Mouse (Mus musculus) midbrain, embryonic 12.5 days (tissue): ENCODE data around the gene Sptssb. TPM values are rescaled to one million over a fixed set of nuclear protein-coding genes. Genes with fewer than 3 reads are reported as not detected.

ENCODE experiments used
- ATAC-seq: fragments of 200-750 bp; cut with Nextera tagmentation; 2 replicates; pipeline ENCODE4 v1.8.0; 2017; ENCODE audit warnings: low read depth, moderate TSS enrichment, moderate library complexity; ENCODE audit not compliant: low FRiP score
- H3K27ac ChIP-seq: fragments of 300-500 bp; sonication (generic); replicated peaks from 2 replicates; pipeline ENCODE4 v1.5.1; 2016; ENCODE audit warnings: mild to moderate bottlenecking
- H3K27me3 ChIP-seq: fragments of 300-500 bp; sonication (generic); 2 replicates; pipeline ENCODE4 v1.6.1; 2016; ENCODE audit warnings: mild to moderate bottlenecking
- H3K36me3 ChIP-seq: fragments of 300-500 bp; sonication (generic); 2 replicates; pipeline ENCODE4 v1.6.1; 2016
- H3K4me1 ChIP-seq: fragments of 300-500 bp; sonication (generic); 2 replicates; pipeline ENCODE4 v1.6.1; 2016
- H3K4me2 ChIP-seq: fragments of 300-500 bp; sonication (generic); replicated peaks from 2 replicates; pipeline ENCODE4 v1.6.1; 2016; ENCODE audit warnings: mild to moderate bottlenecking, moderate library complexity
- H3K4me3 ChIP-seq: fragments of 300-500 bp; sonication (generic); 2 replicates; pipeline ENCODE4 v1.5.1; 2016; ENCODE audit warnings: mild to moderate bottlenecking
- H3K9ac ChIP-seq: fragments of 300-500 bp; sonication (generic); replicated peaks from 2 replicates; pipeline ENCODE4 v1.6.1; 2016; ENCODE audit warnings: mild to moderate bottlenecking, moderate library complexity
- H3K9me3 ChIP-seq: fragments of 300-500 bp; sonication (generic); 2 replicates; pipeline ENCODE4 v1.6.1; 2016; ENCODE audit warnings: mild to moderate bottlenecking
- WGBS: fragments of 180-500 bp; shearing (Covaris S2); methylation state at CpG from one replicate; pipeline ENCODE4 v1.1.7; 2016; 5-methylcytosine and 5-hydroxymethylcytosine counted together
- polyA plus RNA-seq: library from polyadenylated mRNA; unstranded; fragments of >200 nt; fragmentation: Nextera tagmentation; extraction: Ambion mirVana; gene quantifications from 2 replicates; pipeline ENCODE4 v1.2.1, GENCODE M21; 2016

Gene Sptssb
- polyA plus RNA-seq, 1 experiment from 2014 or later, result 0.24 TPM

DNA sequence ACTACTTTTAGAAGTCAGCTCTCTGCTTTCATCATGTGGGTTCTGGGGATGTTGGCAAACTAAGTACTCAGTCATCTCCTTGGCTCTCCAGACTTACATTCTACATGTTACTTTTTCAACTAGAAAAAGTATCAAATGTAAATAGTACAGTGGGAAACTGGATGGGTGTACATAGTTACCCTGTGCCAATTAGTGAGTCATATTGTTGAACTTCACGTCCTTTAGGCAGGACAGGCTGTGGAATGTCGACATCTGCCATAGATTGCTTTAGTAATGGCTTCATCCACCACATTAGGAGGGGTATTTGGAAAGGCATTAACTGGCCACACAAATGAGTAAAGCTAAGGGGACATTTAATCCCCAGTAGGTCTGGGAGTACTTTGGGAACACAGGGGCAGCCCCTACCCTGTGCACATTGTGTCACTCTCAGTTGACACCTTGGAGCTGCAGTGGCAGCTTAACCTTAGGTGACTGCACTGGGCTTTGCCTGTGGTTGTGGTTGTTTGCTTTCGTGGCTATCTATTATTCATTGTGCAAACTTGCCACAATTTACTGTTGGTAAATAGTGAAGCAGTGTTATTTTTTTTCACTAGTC is 66.8 kb downstream of the Sptssb start:
- no peak for ATAC-seq
- WGBS, result 78% methylated on average over 3 of the region's 3 CpGs
- no peak overlapping the region for H3K4me2 ChIP-seq
- H3K9me3 ChIP-seq, result no peaks in the 10 kb centered on the region
- no peak overlapping the region for H3K27ac ChIP-seq
- no peaks in the 10 kb centered on the region for H3K27me3 ChIP-seq
- no peak overlapping the region for H3K4me3 ChIP-seq
- no peaks in the 10 kb centered on the region for H3K4me1 ChIP-seq
- H3K9ac ChIP-seq, result no peak overlapping the region
- H3K36me3 ChIP-seq, result no peaks in the 10 kb centered on the region

DNA sequence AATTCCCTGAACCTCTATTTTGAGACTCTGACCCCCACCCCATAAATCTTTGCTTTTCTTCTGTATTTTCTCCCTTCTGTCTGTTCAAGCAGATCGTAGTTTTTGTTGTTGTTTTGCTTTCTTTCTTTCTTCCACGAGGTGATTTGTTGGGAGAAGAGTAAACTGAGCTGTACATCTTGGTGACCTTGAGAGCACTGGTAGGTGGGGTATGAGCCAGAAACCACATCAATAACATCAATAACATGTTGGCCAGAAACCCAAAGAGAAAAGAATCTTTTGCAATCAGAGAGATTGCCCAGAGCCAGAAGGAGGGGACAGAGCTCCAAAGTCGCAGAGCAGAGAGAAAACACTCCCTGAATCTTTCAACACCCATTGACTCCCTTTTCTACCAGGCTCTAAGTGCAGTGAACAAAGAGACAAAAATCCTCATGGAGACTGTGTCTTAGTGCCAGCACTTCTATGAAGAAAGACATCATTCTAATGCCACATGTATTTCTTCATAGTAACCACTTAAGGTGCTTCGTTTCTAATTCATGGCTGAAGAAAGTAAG is 80.4 kb downstream of the Sptssb start:
- Histone ChIP-seq H3K4me2 (no peak overlapping the region), H3K36me3 (no peaks in the 10 kb centered on the region), H3K4me3 (no peak overlapping the region), H3K9ac (no peak overlapping the region), H3K27ac (no peak overlapping the region), H3K27me3 (no peaks in the 10 kb centered on the region), H3K4me1 (no peaks in the 10 kb centered on the region), H3K9me3 (no peaks in the 10 kb centered on the region)
- 82% methylated on average over 4 of the region's 4 CpGs for WGBS
- ATAC-seq, result no peak

DNA sequence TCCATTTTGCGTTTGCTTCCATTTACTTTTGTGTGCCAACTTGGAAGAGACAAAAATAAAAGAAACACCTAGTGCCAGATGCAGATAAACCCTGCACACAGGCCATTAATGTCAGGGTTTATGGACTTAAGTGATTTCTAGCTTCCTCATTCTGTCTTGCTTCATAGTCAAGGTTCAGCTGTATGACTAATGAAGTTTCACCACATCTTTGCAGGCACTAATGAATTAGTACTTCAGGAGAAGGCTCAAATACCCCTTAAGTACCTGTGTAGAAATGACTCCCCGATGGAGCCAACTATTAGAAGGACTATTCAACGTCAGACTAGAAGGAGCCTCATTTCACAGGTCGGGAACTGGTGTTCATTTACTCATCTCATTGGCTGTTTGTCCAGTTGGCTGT is 86.4 kb downstream of the Sptssb start:
- ATAC-seq, result no peak
- H3K9me3 ChIP-seq, result no peaks in the 10 kb centered on the region
- no peak overlapping the region for H3K9ac ChIP-seq
- H3K27me3 ChIP-seq, result no peaks in the 10 kb centered on the region
- H3K36me3 ChIP-seq, result no peaks in the 10 kb centered on the region
- no peak overlapping the region for H3K27ac ChIP-seq
- H3K4me2 ChIP-seq, result no peak overlapping the region
- WGBS, result 92% methylated on average over 4 of the region's 4 CpGs
- H3K4me3 ChIP-seq, result no peak overlapping the region
- no peaks in the 10 kb centered on the region for H3K4me1 ChIP-seq

Other genes starting within 250 kb of the Sptssb start
- 106 and 109 TPM in 2 replicates for gene Nmd3, start 138.0 kb downstream of the Sptssb start, polyA plus RNA-seq
- gene Otol1, start 147.7 kb upstream of the Sptssb start, polyA plus RNA-seq, result not detected in 2 replicates